Mouse (Mus musculus) forebrain, embryonic 16.5 days (tissue): Measurements from ENCODE around the gene Foxd3. TPM values are rescaled to one million over a fixed set of nuclear protein-coding genes. Genes with fewer than 3 reads are reported as not detected.

Experiments used
- ATAC-seq: fragments of 200-750 bp; cut with Nextera tagmentation; 2 replicates; pipeline ENCODE4 v1.8.0; 2017; ENCODE audit warnings: mild to moderate bottlenecking, moderate library complexity
- H3K27ac ChIP-seq: fragments of 300-500 bp; sonication (generic); 2 replicates; pipeline ENCODE4 v1.5.1; 2014; ENCODE audit warnings: low read length, control low read depth
- H3K27me3 ChIP-seq: fragments of 300-500 bp; sonication (generic); replicated peaks from 2 replicates; pipeline ENCODE4 v1.6.1; 2014; ENCODE audit warnings: low read length; ENCODE audit not compliant: control insufficient read depth, insufficient read depth
- H3K36me3 ChIP-seq: fragments of 300-500 bp; sonication (generic); 2 replicates; pipeline ENCODE4 v1.6.1; 2014; ENCODE audit not compliant: control insufficient read depth, insufficient read depth
- H3K4me1 ChIP-seq: fragments of 300-500 bp; sonication (generic); replicated peaks from 2 replicates; pipeline ENCODE4 v1.6.1; 2014; ENCODE audit warnings: low read length; ENCODE audit not compliant: control insufficient read depth, insufficient read depth
- H3K4me2 ChIP-seq: fragments of 300-500 bp; sonication (generic); 2 replicates; pipeline ENCODE4 v1.6.1; 2014; ENCODE audit warnings: mild to moderate bottlenecking, low read length, control low read depth
- H3K4me3 ChIP-seq: fragments of 300-500 bp; sonication (generic); replicated peaks from 2 replicates; pipeline ENCODE4 v1.5.1; 2014; ENCODE audit warnings: mild to moderate bottlenecking, low read length, control low read depth
- H3K9ac ChIP-seq: fragments of 300-500 bp; sonication (generic); replicated peaks from 2 replicates; pipeline ENCODE4 v1.6.1; 2014; ENCODE audit warnings: low read depth, low read length, control low read depth
- H3K9me3 ChIP-seq: fragments of 300-500 bp; sonication (generic); 2 replicates; pipeline ENCODE4 v1.6.1; 2016; ENCODE audit warnings: low read length; ENCODE audit not compliant: control insufficient read depth
- WGBS: fragments of 180-500 bp; shearing (Covaris S2); extraction: QIAGEN DNeasy Blood & Tissue Kit; methylation state at CpG from one replicate; pipeline ENCODE4 v1.1.7; 2014; 5-methylcytosine and 5-hydroxymethylcytosine counted together
- microRNA-seq: library from miRNA; unstranded; fragments of <30 nt; microRNA quantifications from one replicate; pipeline ENCODE4, GENCODE M21; 2017
- polyA plus RNA-seq: library from polyadenylated mRNA; unstranded; fragments of >200 nt; fragmentation: Nextera tagmentation; extraction: Ambion mirVana; gene quantifications from 2 replicates; pipeline ENCODE4 v1.2.1, GENCODE M21; 2015

Gene Foxd3
- polyA plus RNA-seq, 1 experiment from 2014 or later = 0.14 TPM

DNA sequence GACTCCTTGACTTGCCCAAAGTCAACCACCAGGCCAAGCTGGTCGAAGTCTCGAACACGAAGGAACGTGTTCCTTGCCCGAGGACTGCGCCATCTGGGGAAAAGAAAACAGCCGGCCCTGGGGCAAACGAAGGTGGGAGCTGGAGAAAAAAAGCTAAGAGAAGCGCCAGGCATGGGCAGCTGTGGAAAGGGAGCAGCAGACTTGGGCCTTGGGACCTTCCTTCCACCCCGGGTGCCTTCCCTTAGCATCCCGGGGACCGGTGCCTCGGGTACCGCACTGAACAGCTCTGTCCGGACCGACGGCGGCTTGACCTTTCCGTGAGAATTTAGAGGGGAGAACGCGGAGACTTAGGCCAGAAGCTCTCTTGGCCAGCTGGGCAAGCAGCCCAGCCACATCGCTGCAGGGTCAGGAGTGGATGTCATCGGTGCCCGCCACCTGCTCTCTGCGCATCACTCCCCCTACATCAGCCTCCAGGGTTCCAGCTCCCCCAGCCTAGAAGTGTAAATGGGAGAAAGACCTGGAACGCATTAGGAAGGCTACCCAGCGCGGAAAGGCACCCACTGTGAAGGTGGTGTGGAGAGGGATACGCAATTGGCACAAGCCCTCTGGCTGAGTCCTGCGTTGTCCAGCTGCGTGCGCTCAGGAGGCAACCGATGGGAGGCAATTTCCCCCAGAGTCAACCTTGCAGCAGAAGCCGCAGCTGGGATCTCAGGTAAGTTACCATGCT is 6.9 kb downstream of the Foxd3 start:
- no peak overlapping the region for H3K9ac ChIP-seq
- H3K27me3 ChIP-seq = peaks cover 34% of the 10 kb centered on the region
- H3K36me3 ChIP-seq = no peaks in the 10 kb centered on the region
- no peaks in the 10 kb centered on the region for H3K9me3 ChIP-seq
- no peak overlapping the region for H3K4me3 ChIP-seq
- H3K4me1 ChIP-seq = no peaks in the 10 kb centered on the region; the same call in 1 of the 2 replicates
- ATAC-seq = no peak
- 1% methylated on average over 34 of the region's 34 CpGs for WGBS
- H3K27ac ChIP-seq = no peak overlapping the region
- H3K4me2 ChIP-seq = no peak overlapping the region

DNA sequence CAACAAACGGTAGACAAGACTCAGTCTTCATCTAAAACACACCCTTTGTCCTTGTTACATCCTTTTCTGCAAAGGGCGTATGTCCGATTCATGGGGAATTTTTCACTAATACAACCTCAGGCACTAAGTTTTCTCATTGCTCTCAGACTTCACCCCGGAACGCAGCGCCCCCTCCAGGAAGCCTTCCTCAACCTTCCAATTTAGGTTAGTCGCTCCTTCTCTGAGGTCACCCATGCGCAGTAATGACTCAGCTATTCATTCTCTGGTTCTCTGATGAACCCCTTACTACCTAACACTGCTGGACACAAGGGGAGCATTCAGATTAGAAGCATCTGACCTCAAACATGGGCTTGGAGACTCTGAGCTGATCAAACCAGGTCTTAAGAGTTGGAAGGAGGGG is 7.6 kb downstream of the Foxd3 start:
- no peaks in the 10 kb centered on the region for H3K36me3 ChIP-seq

DNA sequence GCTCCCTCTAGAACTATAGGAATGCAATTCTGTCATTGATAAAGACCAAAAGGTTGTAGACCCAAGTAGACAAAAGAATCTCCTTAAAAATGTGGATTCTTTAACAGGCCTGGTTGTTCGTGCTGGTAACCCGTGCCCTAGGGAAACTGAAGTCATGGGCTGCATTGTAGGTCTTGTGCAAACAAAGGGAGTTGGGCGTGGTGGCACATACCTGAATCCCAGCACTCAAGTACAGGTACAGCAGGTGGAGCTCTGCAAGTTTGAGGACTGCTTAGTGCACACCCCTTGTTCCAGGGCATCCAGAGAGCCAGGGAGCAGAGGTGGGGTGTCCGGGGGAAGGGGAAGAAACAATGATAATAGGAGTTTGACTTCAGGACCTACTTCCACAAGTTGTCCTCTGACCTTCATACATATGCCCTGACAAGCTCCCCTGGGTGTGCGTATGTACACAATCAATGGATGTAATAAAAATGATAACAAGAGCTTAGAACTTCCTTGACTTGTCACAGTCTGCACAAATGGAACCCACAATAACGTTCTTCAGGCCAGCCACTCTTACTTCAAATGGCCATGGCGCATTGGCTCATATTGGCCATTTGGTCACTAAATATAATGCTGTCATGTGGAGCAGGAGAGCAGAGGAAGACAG is 14.2 kb downstream of the Foxd3 start:
- Histone ChIP-seq H3K4me3 (no peak overlapping the region), H3K27ac (no peak overlapping the region), H3K27me3 (peaks cover 4% of the 10 kb centered on the region; the same call in 1 of the 2 replicates), H3K4me1 (no peaks in the 10 kb centered on the region), H3K4me2 (no peak overlapping the region), H3K9me3 (no peaks in the 10 kb centered on the region), H3K9ac (no peak overlapping the region), H3K36me3 (no peaks in the 10 kb centered on the region)
- 90% methylated on average over 7 of the region's 7 CpGs for WGBS
- ATAC-seq = no peak

More for the DNA sequence above, 7.6 kb downstream of the Foxd3 start:
- H3K27ac ChIP-seq = no peak overlapping the region
- WGBS = 15% methylated on average over 8 of the region's 8 CpGs
- H3K4me3 ChIP-seq = no peak overlapping the region
- ATAC-seq = no peak
- peaks cover 33% of the 10 kb centered on the region for H3K27me3 ChIP-seq
- no peaks in the 10 kb centered on the region for H3K9me3 ChIP-seq
- H3K4me2 ChIP-seq = no peak overlapping the region
- no peaks in the 10 kb centered on the region; the same call in 1 of the 2 replicates for H3K4me1 ChIP-seq
- no peak overlapping the region for H3K9ac ChIP-seq

GRCm38 (mm10) chr4:99675191-99675590 is 19.1 kb downstream of the Foxd3 start:
- no peaks in the 10 kb centered on the region for H3K4me1 ChIP-seq
- no peaks in the 10 kb centered on the region for H3K27me3 ChIP-seq
- no peak overlapping the region for H3K4me2 ChIP-seq
- ATAC-seq = no peak
- no peaks in the 10 kb centered on the region for H3K9me3 ChIP-seq
- no peak overlapping the region for H3K9ac ChIP-seq
- H3K27ac ChIP-seq = no peak overlapping the region
- H3K36me3 ChIP-seq = no peaks in the 10 kb centered on the region
- H3K4me3 ChIP-seq = no peak overlapping the region

DNA sequence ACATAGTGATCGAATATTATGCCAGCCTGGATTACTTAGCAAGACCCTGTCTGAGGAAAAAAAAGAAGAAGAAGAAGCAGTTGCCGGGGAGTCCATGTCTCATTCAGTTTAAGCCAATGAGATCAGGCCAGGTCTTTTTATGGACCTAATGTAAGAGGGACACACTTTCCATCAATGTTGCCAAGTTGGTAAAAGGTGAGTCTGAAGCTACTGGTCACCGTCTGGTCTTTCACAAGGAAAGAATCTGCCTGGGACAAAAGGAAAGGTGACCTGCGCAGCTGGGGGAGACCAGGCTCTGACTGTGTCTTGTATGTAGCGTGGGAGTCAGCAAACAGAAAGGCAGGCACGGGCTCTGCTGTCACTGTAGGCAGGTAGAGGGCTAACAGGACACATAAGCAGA is 27.8 kb downstream of the Foxd3 start:
- no peak for ATAC-seq
- 92% methylated on average over 6 of the region's 6 CpGs for WGBS
- H3K36me3 ChIP-seq = no peaks in the 10 kb centered on the region
- no peaks in the 10 kb centered on the region for H3K9me3 ChIP-seq
- H3K4me1 ChIP-seq = no peaks in the 10 kb centered on the region
- no peak overlapping the region for H3K27ac ChIP-seq
- no peak overlapping the region for H3K9ac ChIP-seq
- no peaks in the 10 kb centered on the region for H3K27me3 ChIP-seq
- H3K4me3 ChIP-seq = no peak overlapping the region
- no peak overlapping the region for H3K4me2 ChIP-seq

- Histone ChIP-seq H3K9me3 (no peaks in the 10 kb centered on the region), H3K4me1 (no peaks in the 10 kb centered on the region), H3K27me3 (no peaks in the 10 kb centered on the region), H3K4me2 (no peak overlapping the region), H3K4me3 (no peak overlapping the region), H3K9ac (no peak overlapping the region), H3K27ac (no peak overlapping the region), H3K36me3 (no peaks in the 10 kb centered on the region)
- WGBS = 70% methylated on average over 5 of the region's 5 CpGs
- ATAC-seq = no peak
Observed at GRCm38 (mm10) chr4:99686308-99686707, 30.2 kb downstream of the Foxd3 start.

Small RNA genes within 50 kb of the gene (microRNA-seq; reads per million reads assigned to microRNA genes)
- gene Gm23366 = not detected

Other genes starting within 250 kb of the Foxd3 start
- 9.1 and 10.7 TPM in 2 replicates for gene Alg6, start 59.4 kb downstream of the Foxd3 start, polyA plus RNA-seq
- 19.2 and 26.8 TPM in 2 replicates for gene Efcab7, start 172.9 kb downstream of the Foxd3 start, polyA plus RNA-seq